Mouse (Mus musculus) gonadal fat pad, adult 2 months (tissue): Measurements from ENCODE around the gene Cyfip2. TPM values are rescaled to one million over a fixed set of nuclear protein-coding genes. Genes with fewer than 3 reads are reported as not detected.

Source experiments
- DNase-seq: peaks from one replicate; pipeline ENCODE4 v3.0.0-alpha.2; 2012; ENCODE audit warnings: low read depth
- polyA plus RNA-seq: library from polyadenylated mRNA; depleted of rRNA; stranded (reverse); fragments of >200 nt; gene quantifications from 2 replicates; pipeline ENCODE4 v1.2.3, GENCODE M21; 2012; rRNA removed

Gene Cyfip2
- polyA plus RNA-seq, result 1.5 and 2.7 TPM in 2 replicates

- DNase-seq, result no peak
These were observed at the start of gene Cyfip2 for GRCm38 (mm10) chr11:46312523-46313035. Gene Cyfip2 (minus strand): TSS chr11:46312859.

- no peak for DNase-seq
These were observed 48.5 kb upstream of the Cyfip2 start for GRCm38 (mm10) chr11:46360991-46361665.

GRCm38 (mm10) chr11:46358369-46358768 lies 45.7 kb upstream of the Cyfip2 start:
- no peak for DNase-seq

DNA sequence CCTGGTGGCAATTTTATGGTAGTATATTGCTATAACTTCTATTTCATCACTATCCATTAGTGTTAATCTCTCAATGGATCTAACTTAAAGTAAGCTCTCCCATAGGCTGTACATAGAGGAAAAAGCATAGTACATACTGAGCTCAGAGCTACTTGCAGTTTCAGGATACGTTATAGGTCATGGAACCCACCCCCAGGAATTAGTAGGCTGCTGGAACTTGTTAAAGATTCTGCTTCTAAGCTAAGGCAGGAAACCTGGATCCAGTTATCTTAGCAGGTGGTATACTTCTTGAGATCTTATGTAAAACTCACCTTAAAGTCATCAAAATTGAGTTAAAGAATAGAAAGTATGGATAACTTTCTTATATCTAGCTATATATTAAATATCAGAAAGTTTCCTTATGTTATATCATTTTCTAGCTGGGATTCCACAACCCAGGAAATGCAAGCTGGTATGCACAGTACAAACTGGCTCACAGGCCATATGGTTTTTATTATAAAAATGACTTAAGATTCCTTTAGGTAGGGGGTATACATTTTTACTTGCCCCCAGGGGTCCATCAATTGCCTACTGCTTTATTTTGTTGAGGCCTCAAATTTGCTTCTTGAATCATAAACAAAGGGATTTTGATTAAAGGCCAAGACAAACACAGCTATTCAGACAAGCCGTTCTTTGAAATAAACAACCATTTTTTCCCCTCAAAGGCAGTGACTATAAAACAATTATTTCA lies 37.2 kb upstream of the Cyfip2 start:
- no peak for DNase-seq

DNA sequence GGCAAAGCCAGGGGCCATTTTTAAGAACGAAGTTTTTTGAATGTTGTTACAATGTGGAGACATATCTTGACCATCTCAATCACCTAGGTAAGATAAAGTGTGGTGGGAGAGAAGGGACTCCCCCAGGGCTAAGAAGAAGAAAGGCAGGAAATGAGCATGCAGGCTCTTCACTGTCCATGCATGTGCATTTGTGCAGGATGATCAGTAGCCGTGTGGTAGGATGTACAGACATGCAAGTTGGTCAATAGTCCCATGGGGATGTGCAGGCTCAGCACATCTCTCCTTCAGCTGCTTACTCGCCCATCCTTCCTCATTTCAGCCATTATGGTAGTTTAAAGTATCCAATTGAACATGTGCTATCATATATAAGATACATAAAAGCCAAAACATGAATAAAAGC lies 35.8 kb upstream of the Cyfip2 start:
- DNase-seq, result no peak

DNA sequence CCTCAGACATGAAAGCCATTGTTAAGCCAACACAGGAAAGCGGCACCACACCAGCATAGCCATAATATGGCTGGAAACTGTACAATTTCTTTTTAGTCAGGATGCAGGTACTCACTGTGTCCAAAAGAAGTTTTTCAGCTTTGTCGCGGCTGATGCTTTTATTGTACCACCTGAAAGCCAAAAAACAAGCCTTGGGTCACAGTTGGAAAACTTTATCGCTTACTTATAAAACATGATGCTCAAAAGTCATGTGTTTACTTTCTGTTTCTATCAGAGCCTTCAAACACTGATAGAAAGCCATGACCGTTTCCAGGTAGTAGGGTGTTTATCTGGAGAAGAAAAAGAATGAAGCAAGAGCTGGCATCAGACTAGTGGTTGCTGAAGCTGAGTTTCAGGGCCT lies 35.1 kb upstream of the Cyfip2 start:
- no peak for DNase-seq

GRCm38 (mm10) chr11:46343886-46344546 lies 31.4 kb upstream of the Cyfip2 start:
- no peak for DNase-seq

- DNase-seq, result no peak
These were observed 29.3 kb upstream of the Cyfip2 start for GRCm38 (mm10) chr11:46341960-46342359.

- no peak for DNase-seq
These were observed 23.4 kb upstream of the Cyfip2 start for GRCm38 (mm10) chr11:46336020-46336419.

DNA sequence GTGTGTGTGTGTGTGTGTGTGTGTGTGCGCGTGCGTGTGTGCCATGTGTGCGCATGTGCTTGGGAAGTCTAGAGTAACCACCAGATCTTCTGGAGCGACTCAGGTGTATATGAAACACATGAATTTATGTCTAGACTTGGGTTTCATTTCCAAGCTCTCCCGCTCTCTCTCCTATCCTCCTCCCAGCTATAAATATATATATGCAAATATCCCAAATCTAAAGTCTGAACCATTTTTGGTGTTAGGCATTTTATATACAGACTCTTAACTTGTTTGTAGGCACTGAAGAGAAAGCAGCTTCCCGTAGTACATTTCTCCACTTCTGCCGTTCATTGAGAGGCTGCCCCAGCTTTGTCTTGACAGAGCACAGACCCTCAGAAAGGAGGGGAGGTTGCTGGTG lies 19.6 kb upstream of the Cyfip2 start:
- DNase-seq, result no peak

- no peak for DNase-seq
These were observed 13.8 kb upstream of the Cyfip2 start for GRCm38 (mm10) chr11:46326271-46327015.

- DNase-seq, result no peak
These were observed 8.9 kb upstream of the Cyfip2 start for GRCm38 (mm10) chr11:46321559-46321958.

DNA sequence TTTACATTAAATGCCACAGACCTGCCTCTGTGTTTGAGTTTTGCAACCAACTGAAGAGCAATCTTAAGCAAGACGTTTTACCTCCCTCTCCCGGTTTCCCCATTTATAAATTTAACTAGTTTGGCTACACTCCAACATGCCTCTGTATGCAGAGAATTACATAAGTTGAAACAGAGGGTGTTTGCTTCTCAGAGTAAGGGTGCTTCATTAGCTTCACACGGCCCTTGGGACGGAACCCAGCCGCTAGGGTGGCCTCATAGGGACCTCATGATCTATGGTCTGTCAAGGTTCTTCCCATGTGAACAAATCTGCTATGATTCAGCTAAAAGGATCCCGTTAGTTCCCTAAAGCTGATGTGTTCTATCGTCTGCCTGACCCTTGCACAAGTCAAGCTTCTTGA lies 1.9 kb upstream of the Cyfip2 start:
- DNase-seq, result no peak

GRCm38 (mm10) chr11:46313851-46314250 lies 1.2 kb upstream of the Cyfip2 start:
- DNase-seq, result no peak

- no peak for DNase-seq
These were observed 746 bp downstream of the Cyfip2 start for GRCm38 (mm10) chr11:46311703-46312522.

GRCm38 (mm10) chr11:46311181-46311702 lies 1.4 kb downstream of the Cyfip2 start:
- DNase-seq, result no peak

- DNase-seq, result no peak
These were observed 2.0 kb downstream of the Cyfip2 start for GRCm38 (mm10) chr11:46310647-46311063.

GRCm38 (mm10) chr11:46309808-46310555 lies 2.7 kb downstream of the Cyfip2 start:
- DNase-seq, result no peak

DNA sequence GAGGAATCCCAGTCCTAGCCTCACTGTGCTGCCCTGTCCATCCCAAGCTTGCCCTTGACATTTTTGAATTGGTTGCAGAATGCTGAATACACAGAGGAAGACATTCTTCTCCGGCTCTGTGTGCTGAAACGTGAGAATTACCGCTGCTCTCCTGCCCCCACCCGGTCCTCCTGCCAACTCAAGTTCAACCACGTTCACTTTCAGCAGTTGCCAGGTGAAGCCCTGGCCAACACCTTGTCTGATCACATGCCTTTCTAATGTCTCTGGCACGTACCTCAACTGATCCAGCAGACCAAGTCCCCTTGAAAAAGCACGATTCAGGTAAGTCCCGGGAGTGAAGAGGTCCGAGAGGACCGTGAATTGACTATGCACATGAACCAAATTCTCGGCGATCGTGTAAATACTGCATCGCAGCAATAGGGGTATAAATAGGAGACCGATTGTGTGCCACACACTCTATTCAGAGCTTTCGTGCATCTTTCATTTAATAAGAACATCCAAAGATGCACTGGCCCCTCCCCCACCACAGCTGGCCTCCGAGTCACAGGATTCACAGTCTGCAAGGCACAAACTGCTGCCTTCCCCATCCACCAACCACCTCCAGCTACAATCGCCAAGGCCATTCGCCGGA lies 3.4 kb downstream of the Cyfip2 start:
- no peak for DNase-seq
